Mouse (Mus musculus) embryonic facial prominence, embryonic 13.5 days (tissue): ENCODE results near the gene Sh2d3c. TPM values are rescaled to one million over a fixed set of nuclear protein-coding genes. Genes with fewer than 3 reads are reported as not detected.
A peak's percentile ranks its signal among the peaks of the same experiment; 100 is the strongest.

ENCODE experiments used
- ATAC-seq: fragments of 200-750 bp; cut with Nextera tagmentation; 2 replicates; pipeline ENCODE4 v1.8.0; 2017; ENCODE audit warnings: low read depth; ENCODE audit not compliant: insufficient number of reproducible peaks, insufficient read depth, low FRiP score, low TSS enrichment
- H3K27ac ChIP-seq: fragments of 300-500 bp; sonication (generic); 2 replicates; pipeline ENCODE4 v1.5.1; 2015; ENCODE audit warnings: moderate library complexity, mild to moderate bottlenecking, inconsistent platforms
- H3K27me3 ChIP-seq: fragments of 300-500 bp; sonication (generic); 2 replicates; pipeline ENCODE4 v1.6.1; 2015; ENCODE audit warnings: mild to moderate bottlenecking, inconsistent platforms
- H3K36me3 ChIP-seq: fragments of 300-500 bp; sonication (generic); 2 replicates; pipeline ENCODE4 v1.6.1; 2015; ENCODE audit warnings: mild to moderate bottlenecking, inconsistent platforms
- H3K4me1 ChIP-seq: fragments of 300-500 bp; sonication (generic); 2 replicates; pipeline ENCODE4 v1.6.1; 2015; ENCODE audit warnings: inconsistent platforms
- H3K4me2 ChIP-seq: fragments of 300-500 bp; sonication (generic); 2 replicates; pipeline ENCODE4 v1.6.1; 2015; ENCODE audit warnings: moderate library complexity, mild to moderate bottlenecking, inconsistent platforms
- H3K4me3 ChIP-seq: fragments of 300-500 bp; sonication (generic); 2 replicates; pipeline ENCODE4 v1.5.1; 2015; ENCODE audit warnings: mild to moderate bottlenecking, inconsistent platforms
- H3K9ac ChIP-seq: fragments of 300-500 bp; sonication (generic); 2 replicates; pipeline ENCODE4 v1.6.1; 2015; ENCODE audit warnings: mild to moderate bottlenecking, inconsistent platforms
- H3K9me3 ChIP-seq: fragments of 300-500 bp; sonication (generic); 2 replicates; pipeline ENCODE4 v1.6.1; 2016; ENCODE audit warnings: inconsistent platforms
- WGBS: fragments of 180-500 bp; shearing (Covaris S2); methylation state at CpG from one replicate; pipeline ENCODE4 v1.1.7; 2015; ENCODE audit warnings: mixed read lengths; 5-methylcytosine and 5-hydroxymethylcytosine counted together
- polyA plus RNA-seq: library from polyadenylated mRNA; unstranded; fragments of >200 nt; fragmentation: Nextera tagmentation; extraction: Ambion mirVana; gene quantifications from 2 replicates; pipeline ENCODE4 v1.2.1, GENCODE M21; 2015

The Sh2d3c gene
- polyA plus RNA-seq, 1 experiment from 2014 or later, result 19.4 TPM

DNA sequence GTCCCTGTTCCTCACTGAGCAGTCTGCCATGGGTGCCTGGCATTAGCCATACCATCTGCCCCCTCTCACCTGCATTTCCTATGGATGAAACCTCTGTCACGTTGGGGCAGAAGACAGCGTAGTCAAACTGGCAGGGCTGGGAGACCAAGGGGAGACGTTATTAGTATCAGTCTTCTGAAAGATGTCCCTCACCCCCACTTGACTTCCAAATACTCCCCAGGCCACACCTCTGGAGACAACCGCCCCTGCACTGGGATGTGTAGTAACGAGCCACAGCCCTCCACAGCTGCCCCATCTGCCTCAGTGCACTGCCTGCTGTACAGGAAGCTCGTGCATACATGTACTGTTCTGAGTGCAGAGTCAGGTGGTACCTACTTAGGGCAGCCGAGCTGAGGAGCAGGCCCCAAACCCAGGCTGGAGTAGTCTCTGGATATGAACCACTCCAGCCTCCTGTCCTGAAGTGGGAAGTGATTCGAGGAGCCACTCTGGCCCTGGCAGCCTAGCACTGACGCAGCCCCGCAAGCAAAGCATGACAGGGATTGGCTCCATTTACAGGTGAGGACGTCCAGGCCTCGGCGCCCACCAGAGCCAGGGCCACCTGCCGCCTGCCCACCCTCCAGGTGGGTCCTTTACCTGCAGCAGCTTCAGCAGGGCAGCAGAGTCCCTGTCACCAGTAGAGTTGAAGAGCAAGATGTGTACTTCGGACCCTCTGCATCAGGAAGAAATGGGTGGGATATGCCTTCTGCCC, 36.0 kb upstream of the Sh2d3c start:
- Histone ChIP-seq H3K36me3 (peaks cover 73% of the 10 kb centered on the region), H3K4me2 (no peak overlapping the region), H3K4me1 (peaks cover 23% of the 10 kb centered on the region), H3K4me3 (no peak overlapping the region), H3K27me3 (no peaks in the 10 kb centered on the region), H3K27ac (no peak overlapping the region), H3K9ac (no peak overlapping the region), H3K9me3 (no peaks in the 10 kb centered on the region)
- 89% methylated on average over 15 of the region's 15 CpGs for WGBS
- no peak for ATAC-seq

GRCm38 (mm10) chr2:32685807-32686206, 35.0 kb upstream of the Sh2d3c start:
- no peak for ATAC-seq
- 92% methylated on average over 3 of the region's 3 CpGs for WGBS

GRCm38 (mm10) chr2:32686640-32687039, 34.2 kb upstream of the Sh2d3c start:
- Histone ChIP-seq H3K27me3 (no peaks in the 10 kb centered on the region), H3K27ac (no peak overlapping the region), H3K4me2 (no peak overlapping the region), H3K9me3 (no peaks in the 10 kb centered on the region), H3K9ac (no peak overlapping the region), H3K36me3 (peaks cover 74% of the 10 kb centered on the region), H3K4me1 (peaks cover 10% of the 10 kb centered on the region), H3K4me3 (no peak overlapping the region)
- ATAC-seq, result no peak
- 82% methylated on average over 6 of the region's 6 CpGs for WGBS

More at GRCm38 (mm10) chr2:32685807-32686206, 35.0 kb upstream of the Sh2d3c start:
- H3K9me3 ChIP-seq, result no peaks in the 10 kb centered on the region
- H3K4me2 ChIP-seq, result no peak overlapping the region
- H3K36me3 ChIP-seq, result peaks cover 73% of the 10 kb centered on the region
- no peak overlapping the region for H3K9ac ChIP-seq
- H3K4me1 ChIP-seq, result peaks cover 13% of the 10 kb centered on the region
- no peak overlapping the region for H3K4me3 ChIP-seq
- H3K27ac ChIP-seq, result no peak overlapping the region
- no peaks in the 10 kb centered on the region for H3K27me3 ChIP-seq

DNA sequence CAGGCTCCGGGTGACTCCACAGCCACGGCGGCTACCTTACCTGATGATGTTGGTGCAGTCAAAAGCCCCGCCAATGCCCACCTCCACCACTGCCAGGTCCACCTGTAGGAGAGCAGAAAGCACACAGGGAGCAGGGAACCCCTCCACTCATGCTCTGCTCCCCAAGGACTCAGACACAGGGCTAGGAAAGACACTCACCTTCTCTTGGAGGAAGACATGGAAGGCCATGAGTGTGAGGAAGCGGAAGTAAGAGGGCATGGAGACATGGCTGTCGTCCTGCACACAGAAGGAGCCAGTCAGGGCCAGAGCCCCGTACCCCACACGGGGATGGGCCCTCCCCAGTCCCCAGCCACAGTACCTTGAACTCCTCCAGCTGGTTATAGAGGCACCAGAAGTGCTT, 33.3 kb upstream of the Sh2d3c start:
- no peaks in the 10 kb centered on the region for H3K27me3 ChIP-seq
- WGBS, result 90% methylated on average over 8 of the region's 8 CpGs
- H3K4me3 ChIP-seq, result no peak overlapping the region
- 0 out of 2 replicates have a peak overlapping the region, but pooled peaks have one; percentile 21 for H3K9ac ChIP-seq
- H3K9me3 ChIP-seq, result no peaks in the 10 kb centered on the region
- H3K4me2 ChIP-seq, result no peak overlapping the region
- H3K36me3 ChIP-seq, result peaks cover 65% of the 10 kb centered on the region
- H3K4me1 ChIP-seq, result peaks cover 5% of the 10 kb centered on the region
- ATAC-seq, result no peak
- no peak overlapping the region for H3K27ac ChIP-seq

DNA sequence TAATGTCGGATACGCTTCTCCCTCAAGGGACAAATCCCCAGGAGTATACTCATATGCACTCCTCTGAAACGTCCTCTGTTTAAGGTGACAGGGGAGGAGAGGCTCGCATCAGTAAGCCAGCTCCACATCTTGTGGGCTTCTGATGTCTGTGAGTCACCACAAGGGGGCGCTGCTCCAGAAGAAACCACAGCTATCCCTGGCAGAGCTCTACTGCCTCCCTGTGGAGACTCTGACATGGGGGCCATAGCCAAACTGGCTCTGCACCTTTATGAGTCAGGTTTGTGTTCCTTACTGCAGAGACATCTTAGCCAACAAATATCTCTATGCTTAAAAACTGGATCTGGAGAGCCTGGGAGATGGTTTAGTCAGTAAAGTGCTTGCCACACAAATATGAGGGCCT, 31.4 kb upstream of the Sh2d3c start:
- no peak for ATAC-seq
- peaks cover 46% of the 10 kb centered on the region for H3K36me3 ChIP-seq

DNA sequence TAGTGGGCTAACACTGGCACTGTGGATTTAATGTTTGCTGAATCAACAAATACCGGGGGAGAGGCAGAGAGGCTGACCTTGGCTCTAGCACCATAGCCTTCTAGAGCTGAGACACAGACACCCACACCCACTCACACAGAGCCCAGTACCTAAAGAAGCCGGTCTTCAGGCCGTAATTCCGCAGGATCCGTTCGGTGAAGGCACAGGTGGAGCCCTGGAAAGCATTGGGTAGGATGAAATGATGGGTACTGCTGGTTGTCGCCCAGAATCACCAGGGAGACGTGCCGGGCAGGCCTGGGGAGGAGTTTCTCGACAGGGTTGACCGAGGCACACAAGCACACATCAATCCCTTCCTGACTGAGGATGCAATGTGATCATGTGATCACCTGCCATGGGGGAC, 29.8 kb upstream of the Sh2d3c start:
- Histone ChIP-seq H3K9ac (0 out of 2 replicates have a peak overlapping the region, but pooled peaks have one; percentile 32), H3K27ac (no peak overlapping the region), H3K4me3 (no peak overlapping the region), H3K4me1 (peaks cover 13% of the 10 kb centered on the region), H3K4me2 (no peak overlapping the region), H3K9me3 (no peaks in the 10 kb centered on the region), H3K36me3 (peaks cover 30% of the 10 kb centered on the region), H3K27me3 (no peaks in the 10 kb centered on the region)
- no peak for ATAC-seq
- WGBS, result 89% methylated on average over 11 of the region's 11 CpGs

More for the DNA sequence above, 31.4 kb upstream of the Sh2d3c start:
- H3K9me3 ChIP-seq, result no peaks in the 10 kb centered on the region
- H3K4me2 ChIP-seq, result no peak overlapping the region
- peaks cover 13% of the 10 kb centered on the region for H3K4me1 ChIP-seq
- no peaks in the 10 kb centered on the region for H3K27me3 ChIP-seq
- no peak overlapping the region for H3K4me3 ChIP-seq
- H3K27ac ChIP-seq, result no peak overlapping the region
- H3K9ac ChIP-seq, result no peak overlapping the region
- 17% methylated on average over 5 of the region's 5 CpGs for WGBS

GRCm38 (mm10) chr2:32692496-32692895, 28.4 kb upstream of the Sh2d3c start:
- H3K27me3 ChIP-seq, result no peaks in the 10 kb centered on the region
- H3K4me2 ChIP-seq, result peak overlapping the region; percentile 80
- H3K4me3 ChIP-seq, result 0 out of 2 replicates have a peak overlapping the region, but pooled peaks have one; percentile 80
- 96% methylated on average over 14 of the region's 14 CpGs for WGBS
- H3K36me3 ChIP-seq, result peaks cover 15% of the 10 kb centered on the region
- H3K27ac ChIP-seq, result no peak overlapping the region
- H3K9me3 ChIP-seq, result no peaks in the 10 kb centered on the region
- peak overlapping the region; percentile 94; the same call in 1 of the 2 replicates for H3K9ac ChIP-seq
- peaks cover 13% of the 10 kb centered on the region for H3K4me1 ChIP-seq
- no peak for ATAC-seq

DNA sequence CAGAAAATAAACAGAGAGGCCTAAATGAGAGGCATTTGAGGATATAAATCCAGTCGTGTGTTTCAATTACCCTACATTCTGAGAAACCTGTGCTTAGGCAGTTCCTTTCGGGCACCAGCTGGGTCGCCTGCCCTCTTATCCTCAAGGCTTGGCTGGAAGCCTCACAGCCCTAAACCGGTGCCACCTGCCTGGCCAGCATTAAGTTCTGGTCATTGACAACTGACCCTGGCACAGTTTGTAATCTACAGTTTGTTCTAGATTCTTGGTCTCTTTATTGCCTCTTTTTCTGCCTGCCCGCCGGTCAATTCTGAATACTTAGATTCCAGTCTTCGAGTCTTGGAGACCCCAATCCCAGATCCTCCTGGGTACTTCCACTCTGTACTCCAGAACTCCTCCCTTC, 27.6 kb upstream of the Sh2d3c start:
- ATAC-seq, result no peak
- peak overlapping the region; percentile 80 for H3K4me2 ChIP-seq
- H3K9me3 ChIP-seq, result no peaks in the 10 kb centered on the region
- peaks cover 8% of the 10 kb centered on the region for H3K36me3 ChIP-seq
- WGBS, result 19% methylated on average over 7 of the region's 7 CpGs
- peak overlapping the region; percentile 94 for H3K9ac ChIP-seq
- H3K4me3 ChIP-seq, result peak overlapping the region; percentile 80
- no peaks in the 10 kb centered on the region for H3K27me3 ChIP-seq
- H3K27ac ChIP-seq, result peak overlapping the region; percentile 86; the same call in 1 of the 2 replicates
- H3K4me1 ChIP-seq, result peaks cover 13% of the 10 kb centered on the region

GRCm38 (mm10) chr2:32693823-32694411, 26.9 kb upstream of the Sh2d3c start:
- Histone ChIP-seq H3K27me3 (no peaks in the 10 kb centered on the region), H3K4me1 (peaks cover 13% of the 10 kb centered on the region), H3K9ac (peak overlapping the region; percentile 94), H3K9me3 (no peaks in the 10 kb centered on the region), H3K36me3 (peaks cover 6% of the 10 kb centered on the region; the same call in 1 of the 2 replicates), H3K27ac (peak overlapping the region; percentile 86), H3K4me2 (peak overlapping the region; percentile 80), H3K4me3 (peak overlapping the region; percentile 80)
- peak; percentile 97 for ATAC-seq
- WGBS, result under 1% methylated on average over 51 of the region's 51 CpGs

DNA sequence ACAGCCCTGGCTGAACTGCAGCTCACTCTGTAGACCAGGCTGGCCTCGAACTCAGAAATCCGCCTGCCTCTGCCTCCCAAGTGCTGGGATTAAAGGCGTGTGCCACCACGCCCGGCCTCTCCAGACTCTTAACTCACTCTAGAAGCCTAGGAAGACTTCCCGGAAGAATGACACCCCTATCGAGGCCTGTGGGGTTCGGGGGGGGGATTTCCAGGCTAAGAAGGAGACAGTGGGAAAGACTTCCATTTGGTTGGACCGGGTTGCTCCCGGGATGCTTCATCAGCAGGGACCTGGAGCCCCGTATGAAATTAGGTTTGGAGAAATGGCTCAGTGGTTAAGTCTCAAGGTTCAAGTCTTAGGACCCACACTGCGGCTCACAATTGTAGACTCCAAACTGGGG, 26.2 kb upstream of the Sh2d3c start:
- H3K27me3 ChIP-seq, result no peaks in the 10 kb centered on the region
- H3K36me3 ChIP-seq, result peaks cover 6% of the 10 kb centered on the region; the same call in 1 of the 2 replicates
- peak overlapping the region; percentile 80 for H3K4me2 ChIP-seq
- H3K4me3 ChIP-seq, result peak overlapping the region; percentile 80
- peak overlapping the region; percentile 94 for H3K9ac ChIP-seq
- peak overlapping the region; percentile 86 for H3K27ac ChIP-seq
- peaks cover 13% of the 10 kb centered on the region for H3K4me1 ChIP-seq
- WGBS, result 86% methylated on average over 12 of the region's 12 CpGs
- no peak for ATAC-seq
- no peaks in the 10 kb centered on the region for H3K9me3 ChIP-seq

- 72% methylated on average over 6 of the region's 6 CpGs for WGBS
- Histone ChIP-seq H3K4me2 (no peak overlapping the region), H3K4me3 (no peak overlapping the region), H3K4me1 (no peaks in the 10 kb centered on the region), H3K36me3 (peaks cover 26% of the 10 kb centered on the region), H3K9me3 (no peaks in the 10 kb centered on the region), H3K27me3 (no peaks in the 10 kb centered on the region), H3K9ac (no peak overlapping the region), H3K27ac (no peak overlapping the region)
- ATAC-seq, result no peak
Observed at GRCm38 (mm10) chr2:32699680-32700079, 21.2 kb upstream of the Sh2d3c start.
